ENCODE assay signal across 8 mouse cellular contexts in genomic region chr8:104145981-104146689, GRCm38 (mm10). TPM values are rescaled to one million over a fixed set of nuclear protein-coding genes. Genes with fewer than 3 reads are reported as not detected.
DNase-seq lines count a peak whose midpoint lies in the region; ATAC-seq lines count a peak whose summit lies in the region.

No protein-coding gene starts in this region.

- ATAC-seq in megakaryocyte progenitor cell, adult 5-6 weeks (replicated peaks; ENCODE audit: poor library complexity) = peak; percentile 84

- DNase-seq in ZHBTc4 (ENCODE audit: low read depth, low spot score) = peak; percentile 84
- DNase-seq in cerebellum, postnatal 25 days = peak; percentile 83 to 88
- DNase-seq in gastrocnemius, postnatal 10 days = peak; percentile 90
- DNase-seq in hindlimb bud, embryonic 11.5 days (ENCODE audit: extremely low spot score, low read depth, low spot score) = peak; percentile 47
- DNase-seq in left cerebral cortex, adult 18-20 months (ENCODE audit: low spot score in 2 of 2) = peak; percentile 88 to 91
- DNase-seq in right cerebral cortex, postnatal 14 days = peak; percentile 85
- peak; percentile 84 for DNase-seq in urinary bladder, postnatal 14 days (ENCODE audit: low spot score)

RNA-seq across cellular contexts. Expression of gene Bean1, which starts 24.1 kb away (rescaled TPM):
- 1 to 10 TPM; 1.0 to 1.4 TPM for total RNA-seq in gastrocnemius, postnatal 10 days (2021)
- total RNA-seq in left cerebral cortex, adult 18-20 months (2021) = 10 to 100 TPM; 11.6 to 12.5 TPM
- not detected in 2 replicates for total RNA-seq in megakaryocyte progenitor cell, adult 5-6 weeks (2015)
- not detected in 2 replicates for total RNA-seq in megakaryocyte progenitor cell, adult 5-6 weeks (2017)

RNA-seq across cellular contexts. Expression of gene Cdh5, which starts 44.7 kb away (rescaled TPM):
- total RNA-seq in gastrocnemius, postnatal 10 days (2021) = 100 to 1,000 TPM; 145 to 168 TPM
- total RNA-seq in left cerebral cortex, adult 18-20 months (2021) = 10 to 100 TPM; 10.7 to 12.4 TPM
- total RNA-seq in megakaryocyte progenitor cell, adult 5-6 weeks (2015) = not detected in 2 replicates
- 0.07 TPM in 1 of 2 replicates, not detected in the other for total RNA-seq in megakaryocyte progenitor cell, adult 5-6 weeks (2017)

Comparison
In these comparisons a context has a peak if more than half of its experiments do, and no peak if none do; other contexts are left out.
1. Peak in every context shown above with its lines: DNase-seq and ATAC-seq.
2. RNA of gene Bean1, which starts 24.1 kb away (total RNA-seq): 11.6 to 12.5 TPM in left cerebral cortex, adult 18-20 months; 1.0 to 1.4 TPM in gastrocnemius, postnatal 10 days and not detected in megakaryocyte progenitor cell, adult 5-6 weeks; every median in the first group is over 4 times any median in the second.
3. RNA of gene Cdh5, which starts 44.7 kb away (total RNA-seq): 145 to 168 TPM in gastrocnemius, postnatal 10 days and 10.7 to 12.4 TPM in left cerebral cortex, adult 18-20 months; 0.07 TPM in megakaryocyte progenitor cell, adult 5-6 weeks; every median in the first group is over 10 times any median in the second.